Mouse (Mus musculus) forebrain, embryonic 12.5 days (tissue): ENCODE results near the gene Srbd1. TPM values are rescaled to one million over a fixed set of nuclear protein-coding genes. Genes with fewer than 3 reads are reported as not detected.
A peak's percentile ranks its signal among the peaks of the same experiment; 100 is the strongest.

Source experiments
- ATAC-seq: fragments of 200-750 bp; cut with Nextera tagmentation; 2 replicates; pipeline ENCODE4 v1.8.0; 2017; ENCODE audit warnings: moderate TSS enrichment; ENCODE audit not compliant: low FRiP score
- H3K27ac ChIP-seq: fragments of 300-500 bp; sonication (generic); 2 replicates; pipeline ENCODE4 v1.5.1; 2016; ENCODE audit warnings: mild to moderate bottlenecking
- H3K27me3 ChIP-seq: fragments of 300-500 bp; sonication (generic); 2 replicates; pipeline ENCODE4 v1.6.1; 2016; ENCODE audit warnings: mild to moderate bottlenecking
- H3K36me3 ChIP-seq: fragments of 300-500 bp; sonication (generic); replicated peaks from 2 replicates; pipeline ENCODE4 v1.6.1; 2016; ENCODE audit warnings: mild to moderate bottlenecking
- H3K4me1 ChIP-seq: fragments of 300-500 bp; sonication (generic); 2 replicates; pipeline ENCODE4 v1.6.1; 2016
- H3K4me2 ChIP-seq: fragments of 300-500 bp; sonication (generic); 2 replicates; pipeline ENCODE4 v1.6.1; 2016; ENCODE audit warnings: mild to moderate bottlenecking, moderate library complexity
- H3K4me3 ChIP-seq: fragments of 300-500 bp; sonication (generic); replicated peaks from 2 replicates; pipeline ENCODE4 v1.5.1; 2016; ENCODE audit warnings: mild to moderate bottlenecking
- H3K9ac ChIP-seq: fragments of 300-500 bp; sonication (generic); 2 replicates; pipeline ENCODE4 v1.6.1; 2016; ENCODE audit warnings: mild to moderate bottlenecking
- H3K9me3 ChIP-seq: fragments of 300-500 bp; sonication (generic); 2 replicates; pipeline ENCODE4 v1.6.1; 2016
- WGBS: fragments of 180-500 bp; shearing (Covaris S2); methylation state at CpG from one replicate; pipeline ENCODE4 v1.1.7; 2016; 5-methylcytosine and 5-hydroxymethylcytosine counted together
- polyA plus RNA-seq: library from polyadenylated mRNA; unstranded; fragments of >200 nt; fragmentation: Nextera tagmentation; extraction: Ambion mirVana; gene quantifications from 2 replicates; pipeline ENCODE4 v1.2.1, GENCODE M21; 2016

The Srbd1 gene
- 24.8 and 25.8 TPM in 2 replicates for polyA plus RNA-seq

DNA sequence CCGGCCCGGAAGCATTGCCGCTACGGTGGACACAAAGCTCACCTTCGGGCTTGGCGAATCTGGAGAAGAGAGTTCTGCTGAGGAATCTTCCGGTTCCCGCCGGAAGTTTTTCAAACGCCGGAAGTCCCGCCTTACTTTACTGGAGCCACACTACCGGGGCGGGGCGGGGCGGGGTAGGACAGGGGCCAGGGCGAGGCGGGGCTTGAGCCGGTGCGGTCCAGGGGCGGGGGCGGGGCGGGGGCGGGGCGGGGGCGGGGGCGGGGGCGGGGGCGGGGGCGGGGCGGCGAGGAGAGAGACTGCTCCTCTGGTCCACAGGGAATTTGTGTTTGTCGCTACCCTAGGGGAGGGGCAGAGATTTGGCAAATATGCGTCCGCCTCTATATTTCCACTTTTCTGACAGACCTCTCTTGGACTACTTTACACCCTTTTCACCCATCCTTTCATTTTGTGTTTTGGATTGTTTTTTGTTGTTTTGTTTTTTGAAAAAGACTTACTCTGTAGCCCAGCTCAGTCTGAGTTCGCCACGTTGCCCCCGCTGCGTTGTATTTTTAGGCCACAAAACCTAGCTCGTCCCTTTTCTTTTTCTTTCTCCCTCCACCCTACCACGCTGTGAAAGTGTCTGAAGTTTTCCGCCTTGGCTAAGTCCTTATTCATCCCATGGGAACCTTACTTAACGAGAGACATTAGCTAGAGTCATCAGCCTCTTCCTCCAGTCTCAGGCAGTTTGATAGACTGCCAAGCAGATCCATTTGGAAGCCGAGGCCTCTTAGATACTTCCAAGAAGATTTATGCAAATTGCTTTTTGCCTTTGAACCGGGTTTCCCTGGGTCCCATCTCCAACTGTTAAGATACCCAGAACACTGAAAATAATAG lies at the start of gene Srbd1:
TSS of gene Srbd1 (minus strand) at position 97 of the 873 bp plus-strand sequence.
- Histone ChIP-seq H3K4me3 (peak within 1 kb of the TSS; percentile 75), H3K27ac (peak within 1 kb of the TSS; percentile 15; the same call in 1 of the 2 replicates), H3K4me1 (peaks cover 14% of the 10 kb centered on the region), H3K36me3 (no peaks in the 10 kb centered on the region; the same call in 1 of the 2 replicates), H3K9me3 (no peaks in the 10 kb centered on the region), H3K9ac (peak within 1 kb of the TSS; percentile 81), H3K4me2 (peak within 1 kb of the TSS; percentile 89), H3K27me3 (no peaks in the 10 kb centered on the region)
- ATAC-seq = peak; percentile 96
- under 1% methylated on average over 32 of the region's 45 CpGs for WGBS

DNA sequence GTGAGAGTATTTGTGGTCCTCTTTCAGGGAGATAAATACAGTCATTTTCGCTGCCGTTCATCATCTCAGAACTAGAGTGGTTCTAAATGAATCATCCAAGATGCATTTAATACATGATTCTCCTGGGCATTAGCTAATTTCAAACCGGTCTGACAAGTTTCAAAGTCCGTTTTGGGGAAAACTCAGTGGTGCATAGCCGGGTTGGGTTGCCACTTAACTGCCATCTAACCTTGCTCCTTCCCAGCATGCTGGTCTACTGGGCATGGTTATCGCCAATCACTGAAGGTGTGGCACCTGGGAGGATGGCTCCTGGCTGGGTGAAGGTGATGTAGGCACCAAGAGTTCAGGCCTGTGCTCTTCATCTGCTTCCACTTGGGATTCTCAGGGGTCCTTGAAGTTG lies 49.0 kb upstream of the Srbd1 start:
- H3K4me3 ChIP-seq = no peak overlapping the region
- H3K4me2 ChIP-seq = no peak overlapping the region
- H3K27me3 ChIP-seq = no peaks in the 10 kb centered on the region
- no peak overlapping the region for H3K9ac ChIP-seq
- H3K27ac ChIP-seq = no peak overlapping the region
- no peaks in the 10 kb centered on the region for H3K36me3 ChIP-seq
- ATAC-seq = no peak
- 92% methylated on average over 6 of the region's 6 CpGs for WGBS
- H3K9me3 ChIP-seq = no peaks in the 10 kb centered on the region
- H3K4me1 ChIP-seq = no peaks in the 10 kb centered on the region

GRCm38 (mm10) chr17:86187777-86188176 lies 42.8 kb upstream of the Srbd1 start:
- H3K9me3 ChIP-seq = no peaks in the 10 kb centered on the region
- no peak overlapping the region for H3K4me3 ChIP-seq
- peaks cover 10% of the 10 kb centered on the region for H3K4me1 ChIP-seq
- no peak for ATAC-seq
- H3K27ac ChIP-seq = no peak overlapping the region
- no peaks in the 10 kb centered on the region for H3K36me3 ChIP-seq
- H3K9ac ChIP-seq = no peak overlapping the region
- H3K27me3 ChIP-seq = no peaks in the 10 kb centered on the region
- WGBS = 76% methylated on average over 1 of the region's 1 CpGs
- no peak overlapping the region for H3K4me2 ChIP-seq

- no peak overlapping the region for H3K9ac ChIP-seq
- no peak overlapping the region for H3K27ac ChIP-seq
- ATAC-seq = no peak
- H3K9me3 ChIP-seq = no peaks in the 10 kb centered on the region
- H3K36me3 ChIP-seq = no peaks in the 10 kb centered on the region
- peaks cover 10% of the 10 kb centered on the region for H3K4me1 ChIP-seq
- H3K4me2 ChIP-seq = no peak overlapping the region
- H3K27me3 ChIP-seq = no peaks in the 10 kb centered on the region
- 60% methylated on average over 7 of the region's 7 CpGs for WGBS
- H3K4me3 ChIP-seq = no peak overlapping the region
Observed at GRCm38 (mm10) chr17:86185584-86185983, 40.6 kb upstream of the Srbd1 start.

DNA sequence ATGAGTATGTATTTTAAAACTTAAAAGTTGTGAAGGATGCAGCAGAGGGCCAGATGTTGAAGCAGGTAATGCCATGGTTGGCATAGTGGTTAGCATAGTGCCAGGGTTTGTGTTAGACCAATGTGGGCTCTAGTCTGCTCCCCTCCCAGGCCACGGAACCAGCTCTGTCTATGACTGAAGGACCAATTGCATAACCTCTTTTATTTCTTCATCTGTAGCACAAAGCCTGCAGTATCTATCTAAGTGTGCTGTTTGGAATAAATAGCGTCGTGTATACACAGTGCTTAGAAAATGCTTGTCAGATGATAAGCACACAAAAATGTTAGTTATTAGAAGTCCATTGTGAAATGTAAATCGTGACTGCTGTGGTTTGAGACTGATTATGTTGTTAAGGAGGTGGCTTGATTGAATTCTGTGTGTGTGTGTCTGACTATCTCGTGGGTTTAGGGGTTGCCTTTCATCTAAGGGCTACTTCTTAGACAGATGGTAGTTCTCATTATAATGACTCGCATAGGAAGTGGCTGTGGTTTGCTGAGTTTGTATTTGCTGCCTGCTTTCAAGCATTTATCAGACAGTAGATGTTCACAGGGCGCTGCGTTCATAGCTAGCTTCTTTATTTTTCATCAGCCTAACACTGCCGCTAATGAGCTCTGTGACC lies 39.7 kb upstream of the Srbd1 start:
- 61% methylated on average over 9 of the region's 9 CpGs for WGBS
- Histone ChIP-seq H3K4me3 (no peak overlapping the region), H3K9ac (no peak overlapping the region), H3K27ac (no peak overlapping the region), H3K4me2 (no peak overlapping the region), H3K4me1 (peaks cover 10% of the 10 kb centered on the region), H3K9me3 (no peaks in the 10 kb centered on the region), H3K36me3 (no peaks in the 10 kb centered on the region), H3K27me3 (no peaks in the 10 kb centered on the region)
- no peak for ATAC-seq

DNA sequence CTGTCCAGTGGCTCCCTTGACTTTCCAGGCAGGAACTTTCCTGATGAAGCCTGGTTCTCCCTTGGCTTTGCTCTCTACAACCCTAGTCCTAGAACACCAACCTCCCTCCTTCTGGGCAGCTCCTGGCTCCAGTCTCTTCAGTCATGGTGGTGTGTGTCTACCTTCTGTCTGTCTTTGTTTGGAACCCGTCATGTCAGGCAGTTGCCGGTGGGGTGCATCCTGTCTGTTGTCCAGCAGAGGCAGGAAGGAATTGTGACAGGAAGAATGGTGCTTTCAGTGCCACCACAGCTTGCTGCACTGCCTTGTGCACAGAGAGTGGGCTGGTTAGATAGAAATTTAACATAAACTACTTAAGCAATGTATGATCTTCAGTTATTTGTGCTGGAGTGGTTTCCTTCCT lies 38.8 kb upstream of the Srbd1 start:
- H3K27ac ChIP-seq = no peak overlapping the region
- 20% methylated on average over 2 of the region's 2 CpGs for WGBS
- no peaks in the 10 kb centered on the region for H3K36me3 ChIP-seq
- H3K9ac ChIP-seq = no peak overlapping the region
- H3K9me3 ChIP-seq = no peaks in the 10 kb centered on the region
- H3K4me2 ChIP-seq = no peak overlapping the region
- no peak overlapping the region for H3K4me3 ChIP-seq
- peaks cover 10% of the 10 kb centered on the region for H3K4me1 ChIP-seq
- ATAC-seq = no peak
- no peaks in the 10 kb centered on the region for H3K27me3 ChIP-seq

GRCm38 (mm10) chr17:86176722-86177121 lies 31.7 kb upstream of the Srbd1 start:
- H3K9ac ChIP-seq = no peak overlapping the region
- no peaks in the 10 kb centered on the region for H3K27me3 ChIP-seq
- H3K4me2 ChIP-seq = no peak overlapping the region
- no peak overlapping the region for H3K27ac ChIP-seq
- no peaks in the 10 kb centered on the region for H3K9me3 ChIP-seq
- ATAC-seq = no peak
- 0 out of 2 replicates have a peak, but pooled peaks cover 3% of the 10 kb centered on the region for H3K4me1 ChIP-seq
- H3K36me3 ChIP-seq = no peaks in the 10 kb centered on the region; the same call in 1 of the 2 replicates
- H3K4me3 ChIP-seq = no peak overlapping the region
- 75% methylated on average over 7 of the region's 7 CpGs for WGBS

- ATAC-seq = no peak
- Histone ChIP-seq H3K27ac (no peak overlapping the region), H3K9me3 (no peaks in the 10 kb centered on the region), H3K36me3 (no peaks in the 10 kb centered on the region; the same call in 1 of the 2 replicates), H3K9ac (no peak overlapping the region), H3K4me1 (peaks cover 4% of the 10 kb centered on the region; the same call in 1 of the 2 replicates), H3K27me3 (peaks cover 6% of the 10 kb centered on the region; the same call in 1 of the 2 replicates), H3K4me3 (no peak overlapping the region), H3K4me2 (no peak overlapping the region)
- 64% methylated on average over 9 of the region's 9 CpGs for WGBS
Observed at GRCm38 (mm10) chr17:86175516-86175915, 30.5 kb upstream of the Srbd1 start.

- Histone ChIP-seq H3K36me3 (no peaks in the 10 kb centered on the region; the same call in 1 of the 2 replicates), H3K9me3 (no peaks in the 10 kb centered on the region), H3K4me3 (no peak overlapping the region), H3K27me3 (peaks cover 24% of the 10 kb centered on the region), H3K27ac (no peak overlapping the region), H3K9ac (peak overlapping the region; percentile 17; the same call in 1 of the 2 replicates), H3K4me1 (peaks cover 31% of the 10 kb centered on the region), H3K4me2 (peak overlapping the region; percentile 90)
- no peak for ATAC-seq
- WGBS = 67% methylated on average over 9 of the region's 9 CpGs
Observed at GRCm38 (mm10) chr17:86170164-86170958, 25.4 kb upstream of the Srbd1 start.

DNA sequence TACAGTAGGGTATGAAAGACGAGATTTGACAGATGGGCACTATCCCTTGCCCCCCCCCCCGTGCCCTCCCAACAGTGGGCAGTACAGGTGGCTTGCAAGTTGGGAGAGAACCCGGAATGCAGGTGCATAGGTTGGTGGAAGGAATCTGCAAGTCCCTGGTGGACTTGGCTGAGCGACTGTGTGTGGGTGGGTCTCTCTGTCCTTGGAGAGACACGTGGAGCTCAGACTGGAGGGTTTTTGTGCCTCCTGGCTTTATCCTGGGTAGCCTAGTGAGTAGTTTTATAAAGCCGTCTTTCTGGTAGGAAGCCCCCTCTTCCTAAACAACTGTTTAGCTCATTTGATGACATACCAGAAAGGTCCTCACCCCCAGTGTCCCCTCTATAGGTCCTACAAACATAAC lies 24.1 kb upstream of the Srbd1 start:
- peaks cover 24% of the 10 kb centered on the region for H3K27me3 ChIP-seq
- no peaks in the 10 kb centered on the region for H3K9me3 ChIP-seq
- H3K4me1 ChIP-seq = peaks cover 28% of the 10 kb centered on the region
- WGBS = 24% methylated on average over 6 of the region's 6 CpGs
- H3K4me3 ChIP-seq = peak overlapping the region; percentile 67
- H3K9ac ChIP-seq = peak overlapping the region; percentile 78; the same call in 1 of the 2 replicates
- no peak overlapping the region for H3K27ac ChIP-seq
- H3K36me3 ChIP-seq = no peaks in the 10 kb centered on the region; the same call in 1 of the 2 replicates
- H3K4me2 ChIP-seq = peak overlapping the region; percentile 90
- no peak for ATAC-seq

DNA sequence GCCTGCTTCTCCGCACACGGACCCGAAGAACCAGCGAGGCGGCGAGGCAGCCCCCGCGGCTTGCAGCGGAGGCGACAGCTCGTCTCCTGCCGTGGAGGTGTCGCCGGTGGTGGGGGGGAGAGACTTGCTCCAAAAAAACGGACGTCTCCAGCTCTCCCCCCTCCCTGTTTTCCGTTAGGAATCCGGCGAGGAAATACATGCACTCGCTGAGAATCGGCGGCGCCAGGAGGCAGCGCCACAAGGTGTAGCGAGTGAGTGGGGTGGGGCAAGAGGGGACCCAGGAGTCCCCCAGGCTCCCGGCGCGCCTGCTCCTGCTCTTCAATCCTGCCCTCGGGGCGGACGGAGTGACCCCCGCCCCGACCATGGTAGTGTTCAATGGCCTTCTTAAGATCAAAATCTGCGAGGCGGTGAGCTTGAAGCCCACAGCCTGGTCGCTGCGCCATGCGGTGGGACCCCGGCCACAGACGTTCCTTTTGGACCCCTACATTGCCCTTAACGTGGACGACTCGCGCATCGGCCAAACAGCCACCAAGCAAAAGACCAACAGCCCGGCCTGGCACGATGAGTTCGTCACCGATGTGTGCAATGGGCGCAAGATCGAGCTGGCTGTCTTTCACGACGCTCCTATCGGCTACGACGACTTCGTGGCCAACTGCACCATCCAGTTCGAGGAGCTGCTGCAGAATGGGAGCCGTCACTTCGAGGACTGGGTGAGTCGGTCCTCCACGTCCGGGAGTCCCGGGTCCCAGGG lies 23.4 kb upstream of the Srbd1 start:
- Histone ChIP-seq H3K4me3 (peak overlapping the region; percentile 67), H3K4me2 (peak overlapping the region; percentile 90), H3K27me3 (peaks cover 24% of the 10 kb centered on the region), H3K36me3 (no peaks in the 10 kb centered on the region; the same call in 1 of the 2 replicates), H3K27ac (peak overlapping the region; percentile 91), H3K9me3 (no peaks in the 10 kb centered on the region), H3K9ac (peak overlapping the region; percentile 78), H3K4me1 (peaks cover 28% of the 10 kb centered on the region)
- ATAC-seq = 0 out of 2 replicates have a peak, but pooled peaks have one; percentile 3
- WGBS = under 1% methylated on average over 64 of the region's 64 CpGs
